Mouse (Mus musculus) stomach, postnatal 0 days (tissue): ENCODE data around the gene Wipf2.

Source experiments
- CTCF ChIP-seq: IDR thresholded peaks from 2 replicates; pipeline ENCODE4 v1.5.1; 2016; ENCODE audit warnings: antibody characterized with exemption, low read depth, mild to moderate bottlenecking, moderate library complexity
- EP300 ChIP-seq: optimal IDR thresholded peaks from 2 replicates; pipeline ENCODE3; 2016; ENCODE audit warnings: antibody characterized with exemption

- TF ChIP-seq CTCF (no peak), EP300 (no peak)
Measured at GRCm38 (mm10) chr11:98904577-98904976, 41.1 kb downstream of the Wipf2 start.
